Mouse (Mus musculus) kidney, embryonic 16.5 days (tissue): ENCODE data around the gene Gm10272. TPM values are rescaled to one million over a fixed set of nuclear protein-coding genes. Genes with fewer than 3 reads are reported as not detected.
A peak's percentile ranks its signal among the peaks of the same experiment; 100 is the strongest.

Experiments used
- ATAC-seq: fragments of 200-750 bp; cut with Nextera tagmentation; 2 replicates; pipeline ENCODE4 v1.8.0; 2017; ENCODE audit warnings: moderate TSS enrichment; ENCODE audit not compliant: low FRiP score, low TSS enrichment
- H3K27ac ChIP-seq: fragments of 300-500 bp; sonication (generic); 2 replicates; pipeline ENCODE4 v1.5.1; 2014; ENCODE audit warnings: low read length
- H3K27me3 ChIP-seq: fragments of 300-500 bp; sonication (generic); 2 replicates; pipeline ENCODE4 v1.6.1; 2014; ENCODE audit warnings: low read length, control low read depth, mixed read lengths; ENCODE audit not compliant: insufficient read depth
- H3K36me3 ChIP-seq: fragments of 300-500 bp; sonication (generic); 2 replicates; pipeline ENCODE4 v1.6.1; 2014; ENCODE audit warnings: low read length, control low read depth, mixed read lengths; ENCODE audit not compliant: insufficient read depth
- H3K4me1 ChIP-seq: fragments of 300-500 bp; sonication (generic); 2 replicates; pipeline ENCODE4 v1.6.1; 2014; ENCODE audit warnings: low read length, control low read depth, mixed read lengths; ENCODE audit not compliant: insufficient read depth
- H3K4me2 ChIP-seq: fragments of 300-500 bp; sonication (generic); replicated peaks from 2 replicates; pipeline ENCODE4 v1.6.1; 2014; ENCODE audit warnings: low read depth, low read length
- H3K4me3 ChIP-seq: fragments of 300-500 bp; sonication (generic); 2 replicates; pipeline ENCODE4 v1.5.1; 2014; ENCODE audit warnings: mild to moderate bottlenecking, low read length
- H3K9ac ChIP-seq: fragments of 300-500 bp; sonication (generic); replicated peaks from 2 replicates; pipeline ENCODE4 v1.6.1; 2014; ENCODE audit warnings: low read length
- H3K9me3 ChIP-seq: fragments of 300-500 bp; sonication (generic); 2 replicates; pipeline ENCODE4 v1.6.1; 2016; ENCODE audit warnings: low read length, control low read depth
- WGBS: fragments of 180-500 bp; shearing (Covaris S2); extraction: QIAGEN DNeasy Blood & Tissue Kit; methylation state at CpG from one replicate; pipeline ENCODE4 v1.1.7; 2014; 5-methylcytosine and 5-hydroxymethylcytosine counted together
- polyA plus RNA-seq: library from polyadenylated mRNA; unstranded; fragments of >200 nt; fragmentation: Nextera tagmentation; extraction: Ambion mirVana; gene quantifications from 2 replicates; pipeline ENCODE4 v1.2.1, GENCODE M21; 2015

Gm10272 gene
- polyA plus RNA-seq, result not detected in 2 replicates

DNA sequence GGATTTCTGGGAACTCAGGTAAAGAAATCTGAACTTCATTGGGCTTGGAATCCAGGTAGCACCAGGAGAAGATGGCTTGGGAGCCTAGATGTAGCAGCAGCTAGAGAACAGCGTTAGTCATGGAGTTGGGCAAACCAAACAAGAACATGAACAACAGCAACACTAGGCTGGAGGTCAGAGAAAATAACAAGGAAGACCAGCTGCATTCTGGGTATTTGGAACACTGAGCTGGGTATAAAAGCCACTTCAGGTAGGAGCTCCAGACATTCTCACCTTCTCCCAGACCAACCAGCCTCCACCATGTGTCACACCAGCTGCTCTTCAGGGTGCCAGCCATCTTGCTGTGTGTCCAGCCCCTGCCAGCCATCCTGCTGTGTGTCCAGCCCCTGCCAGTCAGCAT is at the start of gene Gm10272:
Gene Gm10272, plus strand, starts transcription at position 301 of the 400 bp plus-strand sequence.
- H3K36me3 ChIP-seq, result no peaks in the 10 kb centered on the region
- no peak within 1 kb of the TSS for H3K4me3 ChIP-seq
- ATAC-seq, result no peak
- no peak within 1 kb of the TSS for H3K9ac ChIP-seq
- no peak within 1 kb of the TSS for H3K4me2 ChIP-seq
- 92% methylated on average over 1 of the region's 1 CpGs for WGBS
- no peaks in the 10 kb centered on the region for H3K27me3 ChIP-seq
- H3K4me1 ChIP-seq, result no peaks in the 10 kb centered on the region
- no peak within 1 kb of the TSS for H3K27ac ChIP-seq
- peaks cover 12% of the 10 kb centered on the region for H3K9me3 ChIP-seq

DNA sequence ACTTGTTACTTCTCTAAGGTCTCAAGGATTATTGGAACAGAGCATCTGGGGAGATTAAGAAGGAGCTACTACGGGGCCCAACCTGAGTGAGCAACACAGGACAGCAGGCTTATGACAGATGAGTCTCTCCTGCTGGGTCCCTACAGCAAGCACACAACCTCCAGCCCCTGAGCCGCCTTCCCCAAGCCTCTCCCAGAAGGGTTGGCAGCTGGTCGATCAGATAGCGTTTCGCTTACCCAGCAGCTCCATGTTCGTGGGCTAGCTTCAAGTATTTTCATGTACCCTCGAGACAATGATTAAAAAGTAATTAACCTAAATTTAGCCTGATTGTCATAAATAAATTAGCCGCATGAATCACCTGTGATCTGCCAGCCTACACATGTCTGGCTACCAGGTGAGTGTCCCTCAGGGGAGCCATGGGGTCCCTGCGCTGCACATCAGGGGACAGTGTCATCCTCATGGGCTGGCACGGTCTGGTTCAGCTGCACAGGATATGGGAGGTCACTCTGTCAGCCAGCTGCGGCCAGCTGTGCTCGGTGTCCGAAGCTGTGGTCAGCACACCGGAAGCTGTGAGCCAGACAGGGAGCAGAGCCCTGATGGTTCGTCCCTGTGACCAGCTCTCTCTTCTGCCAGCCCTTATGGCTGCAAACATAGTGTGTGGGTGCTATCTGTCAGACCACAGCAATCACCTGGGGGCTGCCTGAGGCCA is 48.0 kb upstream of the Gm10272 start:
- no peak overlapping the region for H3K27ac ChIP-seq
- 0 out of 2 replicates have a peak, but pooled peaks cover under 1% of the 10 kb centered on the region for H3K27me3 ChIP-seq
- no peak overlapping the region for H3K9ac ChIP-seq
- 0 out of 2 replicates have a peak, but pooled peaks cover 3% of the 10 kb centered on the region for H3K4me1 ChIP-seq
- WGBS, result 32% methylated on average over 15 of the region's 15 CpGs
- no peaks in the 10 kb centered on the region for H3K36me3 ChIP-seq
- H3K9me3 ChIP-seq, result no peaks in the 10 kb centered on the region
- no peak overlapping the region for H3K4me3 ChIP-seq
- peak; percentile 80 for ATAC-seq
- H3K4me2 ChIP-seq, result no peak overlapping the region

DNA sequence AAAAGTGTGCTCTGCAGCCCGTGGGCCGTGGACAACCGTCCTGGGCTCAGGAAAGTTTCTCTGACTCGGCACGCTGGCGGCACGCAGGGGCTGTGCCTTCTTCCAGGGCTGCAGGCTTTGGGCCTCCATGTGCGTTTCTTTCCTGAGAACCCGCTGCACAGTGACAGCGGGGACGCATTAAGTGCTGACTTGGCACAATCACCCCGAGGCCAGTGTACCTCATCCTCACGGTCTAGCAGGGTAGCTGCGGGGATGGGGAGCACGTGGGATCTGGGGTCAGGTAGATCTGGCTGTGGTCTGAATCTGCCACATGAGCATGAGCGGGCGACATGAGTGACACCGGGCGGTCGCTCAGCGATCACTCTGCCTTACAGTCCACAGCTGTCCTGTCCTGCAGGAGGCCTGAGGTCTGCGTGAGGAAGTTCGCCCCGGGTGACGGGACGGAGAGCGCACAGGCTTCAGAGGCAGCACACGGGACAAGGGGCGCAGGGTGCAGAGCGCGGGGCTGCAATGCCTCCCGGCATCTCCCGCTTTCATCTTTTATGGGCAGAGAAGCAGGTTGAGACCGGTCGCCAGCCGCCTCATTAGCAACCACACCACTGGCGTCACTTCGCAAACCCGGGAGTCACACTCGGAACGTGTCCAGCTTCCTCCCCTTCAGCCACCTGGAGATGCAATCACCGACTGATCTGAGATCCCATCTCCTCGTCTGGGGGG is 42.3 kb upstream of the Gm10272 start:
- Histone ChIP-seq H3K4me1 (no peaks in the 10 kb centered on the region), H3K9ac (no peak overlapping the region), H3K27ac (no peak overlapping the region), H3K27me3 (0 out of 2 replicates have a peak, but pooled peaks cover 2% of the 10 kb centered on the region), H3K4me3 (peak overlapping the region; percentile 16; the same call in 1 of the 2 replicates), H3K9me3 (no peaks in the 10 kb centered on the region), H3K36me3 (no peaks in the 10 kb centered on the region), H3K4me2 (peak overlapping the region; percentile 35)
- 25% methylated on average over 43 of the region's 43 CpGs for WGBS
- ATAC-seq, result 0 out of 2 replicates have a peak, but pooled peaks have one; percentile 27

DNA sequence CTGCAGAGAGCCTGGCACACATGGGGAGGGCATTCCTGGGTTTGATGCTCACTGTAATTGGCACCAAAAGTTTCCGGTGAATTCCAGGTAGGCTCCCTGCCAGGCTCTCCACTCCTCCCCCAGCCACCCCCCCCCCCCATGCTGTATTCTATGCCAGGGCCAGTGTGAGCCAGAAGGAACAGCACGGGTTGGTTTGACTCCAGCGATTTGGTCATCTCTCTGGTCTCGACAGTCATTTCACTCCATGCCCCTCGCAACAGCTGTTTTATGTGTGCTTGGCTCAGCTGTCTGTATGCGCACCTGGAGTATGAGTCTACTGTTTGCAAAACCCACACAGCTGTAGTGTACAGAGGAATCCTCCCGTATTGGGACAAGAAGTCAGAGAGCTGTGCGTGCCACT is 40.1 kb upstream of the Gm10272 start:
- Histone ChIP-seq H3K4me2 (no peak overlapping the region), H3K4me3 (no peak overlapping the region), H3K27me3 (0 out of 2 replicates have a peak, but pooled peaks cover 2% of the 10 kb centered on the region), H3K36me3 (no peaks in the 10 kb centered on the region), H3K9ac (no peak overlapping the region), H3K9me3 (no peaks in the 10 kb centered on the region), H3K27ac (no peak overlapping the region), H3K4me1 (no peaks in the 10 kb centered on the region)
- WGBS, result 70% methylated on average over 8 of the region's 8 CpGs
- ATAC-seq, result no peak

DNA sequence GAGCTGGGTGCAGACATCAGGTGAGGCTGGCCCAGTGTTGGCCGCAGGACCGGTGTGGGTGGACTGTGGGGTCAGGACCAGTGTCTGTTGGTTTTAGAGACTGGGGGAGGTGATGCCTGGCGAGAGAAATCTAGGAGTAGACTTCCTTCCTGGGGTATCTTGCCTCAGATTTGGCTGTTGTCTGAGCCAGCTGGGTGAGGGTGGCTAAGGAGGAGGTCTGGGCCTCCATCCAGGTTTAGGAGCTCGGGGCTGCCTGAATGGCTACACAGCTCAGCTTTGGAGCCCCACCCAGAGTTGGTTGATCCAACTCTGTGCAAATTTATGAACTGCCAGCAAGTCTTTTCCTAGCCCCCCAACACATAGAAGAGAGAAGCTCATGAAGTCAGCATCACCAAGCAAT is 39.0 kb upstream of the Gm10272 start:
- no peak for ATAC-seq

DNA sequence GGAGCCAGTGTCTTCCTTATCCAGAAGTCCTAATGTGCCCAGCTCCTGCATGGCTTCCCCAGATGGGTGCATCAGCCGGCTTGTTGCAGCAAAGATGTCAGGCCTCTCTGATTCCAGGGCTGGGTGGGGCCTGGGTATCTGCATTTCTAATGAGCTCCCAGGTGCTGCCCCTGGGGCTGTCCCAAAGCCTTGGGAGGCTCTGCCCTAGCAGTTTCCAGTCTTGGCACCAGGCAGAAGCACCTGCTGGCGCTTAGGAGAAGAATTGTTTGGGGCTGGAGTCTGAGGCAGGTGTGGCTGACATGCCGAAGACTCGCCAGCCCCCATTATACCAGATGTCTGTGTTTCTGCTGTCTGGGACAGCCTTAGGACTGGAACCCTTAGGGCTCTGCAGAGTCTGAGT is 35.7 kb upstream of the Gm10272 start:
- Histone ChIP-seq H3K9me3 (no peaks in the 10 kb centered on the region), H3K27me3 (no peaks in the 10 kb centered on the region), H3K36me3 (no peaks in the 10 kb centered on the region), H3K9ac (no peak overlapping the region), H3K4me2 (no peak overlapping the region), H3K27ac (no peak overlapping the region), H3K4me3 (no peak overlapping the region), H3K4me1 (no peaks in the 10 kb centered on the region)
- 78% methylated on average over 4 of the region's 4 CpGs for WGBS
- no peak for ATAC-seq

More for the DNA sequence above, 39.0 kb upstream of the Gm10272 start:
- H3K9me3 ChIP-seq, result no peaks in the 10 kb centered on the region
- 66% methylated on average over 4 of the region's 4 CpGs for WGBS
- H3K4me2 ChIP-seq, result no peak overlapping the region
- H3K27me3 ChIP-seq, result 0 out of 2 replicates have a peak, but pooled peaks cover 2% of the 10 kb centered on the region
- no peaks in the 10 kb centered on the region for H3K4me1 ChIP-seq
- H3K27ac ChIP-seq, result no peak overlapping the region
- no peak overlapping the region for H3K4me3 ChIP-seq
- H3K9ac ChIP-seq, result no peak overlapping the region
- no peaks in the 10 kb centered on the region for H3K36me3 ChIP-seq

DNA sequence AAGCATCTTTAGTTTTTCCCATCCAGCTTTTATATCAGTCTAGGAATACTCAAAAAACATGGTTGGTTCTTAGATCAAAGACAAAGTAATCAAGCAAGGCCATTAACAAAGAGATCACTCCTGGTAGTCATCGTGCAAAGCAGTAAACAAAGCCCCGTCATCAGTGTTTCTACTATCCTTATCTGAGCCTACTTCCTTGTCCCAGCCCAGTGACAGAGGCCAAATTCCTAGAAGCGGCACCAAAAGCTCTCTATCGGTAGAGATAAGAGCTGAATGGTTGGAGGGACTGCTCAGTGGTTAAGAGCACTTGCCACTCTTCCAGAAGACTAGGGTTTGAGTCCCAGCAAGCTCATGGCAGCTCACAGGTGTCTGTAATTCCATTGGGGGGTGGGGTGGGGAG is 34.9 kb upstream of the Gm10272 start:
- 58% methylated on average over 4 of the region's 4 CpGs for WGBS
- Histone ChIP-seq H3K9ac (no peak overlapping the region), H3K4me3 (no peak overlapping the region), H3K27me3 (peaks cover 4% of the 10 kb centered on the region), H3K27ac (no peak overlapping the region), H3K4me2 (no peak overlapping the region), H3K9me3 (no peaks in the 10 kb centered on the region), H3K4me1 (no peaks in the 10 kb centered on the region), H3K36me3 (no peaks in the 10 kb centered on the region)
- ATAC-seq, result no peak

DNA sequence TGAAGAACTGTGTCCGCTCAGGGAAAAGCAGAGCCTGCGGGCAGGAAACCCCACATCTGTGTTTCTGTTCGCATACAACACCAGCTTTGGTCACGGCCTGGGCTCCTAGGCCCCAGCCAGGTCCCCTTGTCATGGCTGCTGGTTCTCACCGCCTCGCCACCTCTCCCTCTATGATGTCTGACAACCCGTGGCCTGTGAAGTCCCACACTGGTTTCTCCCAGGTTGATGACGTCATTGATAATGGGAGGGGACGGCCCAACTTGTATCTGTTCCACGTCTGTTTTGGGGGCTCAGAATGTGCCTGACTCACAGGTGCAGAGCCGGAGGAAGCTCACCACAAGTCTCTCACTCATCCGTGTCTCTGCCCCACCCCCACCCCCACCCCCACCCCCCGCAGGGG is 32.7 kb upstream of the Gm10272 start:
- peaks cover 8% of the 10 kb centered on the region for H3K4me1 ChIP-seq
- no peak overlapping the region for H3K4me3 ChIP-seq
- H3K27me3 ChIP-seq, result peaks cover 25% of the 10 kb centered on the region
- no peak for ATAC-seq
- no peak overlapping the region for H3K4me2 ChIP-seq
- H3K36me3 ChIP-seq, result no peaks in the 10 kb centered on the region
- no peaks in the 10 kb centered on the region for H3K9me3 ChIP-seq
- no peak overlapping the region for H3K27ac ChIP-seq
- H3K9ac ChIP-seq, result no peak overlapping the region
- WGBS, result 52% methylated on average over 13 of the region's 13 CpGs

DNA sequence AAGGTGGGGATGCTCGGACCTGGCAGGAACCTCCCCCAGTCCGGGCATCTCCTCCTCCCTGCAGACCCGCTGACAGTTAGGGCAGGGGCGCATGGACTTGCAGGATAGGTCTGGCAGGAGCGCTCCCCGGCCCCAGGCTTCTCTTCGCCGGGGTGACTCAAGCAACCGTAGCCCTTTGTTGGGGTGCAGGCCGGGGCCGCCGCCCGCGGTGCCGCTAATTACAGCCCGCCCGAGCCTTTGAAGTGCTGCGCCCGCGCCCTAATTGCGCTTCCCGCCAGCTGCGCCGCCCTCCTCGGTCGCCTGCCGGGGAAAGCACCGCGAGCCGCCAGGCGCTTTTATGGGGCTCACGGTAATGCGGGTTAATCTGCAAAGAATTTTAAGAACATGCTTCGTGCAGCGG is 28.9 kb upstream of the Gm10272 start:
- H3K9me3 ChIP-seq, result no peaks in the 10 kb centered on the region
- 0 out of 2 replicates have a peak overlapping the region, but pooled peaks have one; percentile 3 for H3K9ac ChIP-seq
- WGBS, result under 1% methylated on average over 35 of the region's 35 CpGs
- peak overlapping the region; percentile 38 for H3K4me3 ChIP-seq
- H3K36me3 ChIP-seq, result no peaks in the 10 kb centered on the region
- H3K4me2 ChIP-seq, result peak overlapping the region; percentile 50
- H3K27ac ChIP-seq, result no peak overlapping the region
- peaks cover 29% of the 10 kb centered on the region for H3K27me3 ChIP-seq
- no peak for ATAC-seq
- H3K4me1 ChIP-seq, result peaks cover 8% of the 10 kb centered on the region

DNA sequence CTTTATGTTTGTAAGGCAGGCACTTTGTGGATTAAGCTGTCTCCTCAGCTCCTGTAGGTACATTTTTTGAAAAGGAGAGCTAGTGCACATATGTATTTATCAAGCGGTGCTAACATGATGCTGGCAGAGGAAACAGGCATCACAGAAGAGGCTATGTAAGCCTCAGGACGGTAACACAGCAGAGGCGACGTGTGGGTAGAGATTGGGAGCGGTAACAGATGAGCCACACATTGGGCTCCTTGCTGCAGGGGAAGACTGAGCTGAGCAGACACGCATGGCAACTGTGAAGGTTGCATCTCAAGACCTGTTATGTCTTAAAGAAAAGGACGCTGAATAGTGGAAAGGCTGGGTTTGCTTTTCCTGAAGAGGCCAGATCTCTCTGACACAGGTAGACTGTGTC is 23.4 kb upstream of the Gm10272 start:
- H3K27ac ChIP-seq, result no peak overlapping the region
- H3K9ac ChIP-seq, result no peak overlapping the region
- peaks cover 47% of the 10 kb centered on the region for H3K27me3 ChIP-seq
- no peak for ATAC-seq
- WGBS, result 85% methylated on average over 7 of the region's 7 CpGs
- no peak overlapping the region for H3K4me2 ChIP-seq
- no peaks in the 10 kb centered on the region for H3K36me3 ChIP-seq
- no peaks in the 10 kb centered on the region for H3K9me3 ChIP-seq
- H3K4me3 ChIP-seq, result no peak overlapping the region
- 0 out of 2 replicates have a peak, but pooled peaks cover 2% of the 10 kb centered on the region for H3K4me1 ChIP-seq
